Mouse (Mus musculus) intestine, embryonic 14.5 days (tissue): ENCODE results near the gene Rfxank. TPM values are rescaled to one million over a fixed set of nuclear protein-coding genes. Genes with fewer than 3 reads are reported as not detected.

Experiments used
- ATAC-seq: fragments of 200-750 bp; cut with Nextera tagmentation; replicated peaks from 2 replicates; pipeline ENCODE4 v1.8.0; 2017; ENCODE audit warnings: low read depth, moderate number of reproducible peaks, moderate TSS enrichment, moderate library complexity; ENCODE audit not compliant: low FRiP score, low TSS enrichment
- DNase-seq: peaks from one replicate; pipeline ENCODE4 v3.0.0-alpha.2; 2018; ENCODE audit warnings: low spot score
- H3K27ac ChIP-seq: fragments of 300-500 bp; sonication (generic); 2 replicates; pipeline ENCODE4 v1.5.1; 2014; ENCODE audit warnings: low read depth, mild to moderate bottlenecking, control low read depth
- H3K27me3 ChIP-seq: fragments of 300-500 bp; sonication (generic); replicated peaks from 2 replicates; pipeline ENCODE4 v1.6.1; 2014; ENCODE audit warnings: low read length, control low read depth; ENCODE audit not compliant: control insufficient read depth, insufficient read depth
- H3K36me3 ChIP-seq: fragments of 300-500 bp; sonication (generic); 2 replicates; pipeline ENCODE4 v1.6.1; 2014; ENCODE audit warnings: low read length, control low read depth; ENCODE audit not compliant: control insufficient read depth, insufficient read depth
- H3K4me1 ChIP-seq: fragments of 300-500 bp; sonication (generic); replicated peaks from 2 replicates; pipeline ENCODE4 v1.6.1; 2014; ENCODE audit warnings: low read length, control low read depth, mixed read lengths; ENCODE audit not compliant: control insufficient read depth, insufficient read depth
- H3K4me2 ChIP-seq: fragments of 300-500 bp; sonication (generic); 2 replicates; pipeline ENCODE4 v1.6.1; 2014; ENCODE audit warnings: low read length
- H3K4me3 ChIP-seq: fragments of 300-500 bp; sonication (generic); 2 replicates; pipeline ENCODE4 v1.5.1; 2014; ENCODE audit warnings: low read depth, low read length, control low read depth, mixed read lengths
- H3K9ac ChIP-seq: fragments of 300-500 bp; sonication (generic); 2 replicates; pipeline ENCODE4 v1.6.1; 2014; ENCODE audit warnings: mild to moderate bottlenecking, low read length
- H3K9me3 ChIP-seq: fragments of 300-500 bp; sonication (generic); 2 replicates; pipeline ENCODE4 v1.6.1; 2016; ENCODE audit warnings: low read length, control low read depth; ENCODE audit not compliant: control insufficient read depth
- WGBS: fragments of 180-500 bp; shearing (Covaris S2); extraction: QIAGEN DNeasy Blood & Tissue Kit; methylation state at CpG from one replicate; pipeline ENCODE4 v1.1.7; 2014; 5-methylcytosine and 5-hydroxymethylcytosine counted together
- polyA plus RNA-seq: library from polyadenylated mRNA; unstranded; fragments of >200 nt; fragmentation: Nextera tagmentation; extraction: Ambion mirVana; gene quantifications from 2 replicates; pipeline ENCODE4 v1.2.1, GENCODE M21; 2014

Rfxank gene
- 11.6 and 15.1 TPM in 2 replicates for polyA plus RNA-seq

DNA sequence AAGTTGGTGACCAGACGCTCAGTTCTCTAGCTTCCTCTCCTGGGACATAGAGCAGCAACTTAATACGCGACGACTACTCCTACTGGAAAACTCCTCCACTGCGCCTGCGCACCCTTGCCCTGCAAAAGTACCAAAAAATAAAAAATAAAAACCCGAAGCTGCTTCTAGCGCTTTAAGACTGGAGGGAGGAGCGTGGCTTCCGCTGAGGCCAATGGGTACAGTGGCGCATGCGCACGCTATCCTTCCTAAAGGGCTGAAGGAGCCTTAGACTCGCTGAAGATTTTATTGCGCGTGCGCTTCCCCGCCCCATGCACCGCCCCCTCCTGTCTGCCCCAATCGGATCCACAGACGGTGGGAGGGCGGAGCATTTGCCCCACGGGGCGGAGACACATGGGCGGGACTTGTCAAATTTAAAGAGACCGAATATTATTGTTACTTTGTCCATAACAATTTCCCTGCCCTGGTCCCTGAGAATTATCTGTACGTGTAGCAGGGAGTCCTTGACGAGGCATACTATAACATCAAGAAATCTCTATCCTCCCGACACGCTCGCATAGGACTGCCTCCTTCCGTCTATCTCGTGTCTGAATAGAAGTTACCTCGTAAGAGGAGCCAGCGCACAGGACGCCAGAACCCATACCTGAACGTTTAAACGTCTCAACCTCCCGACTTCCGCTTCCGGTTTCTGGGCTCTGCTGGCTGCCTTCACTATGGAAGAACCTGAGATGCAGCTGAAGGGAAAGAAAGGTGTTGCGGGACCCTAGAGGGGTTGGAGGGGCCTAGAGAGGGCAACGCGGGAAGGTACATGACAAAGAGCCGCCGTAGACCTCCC, at the start of gene Rfxank, which contains the start of the genes Borcs8 and Mef2b:
Rfxank (minus strand) TSS at position 129 of the 832 bp plus-strand sequence.
Borcs8 (plus strand) TSS at position 474 of the 832 bp plus-strand sequence.
Mef2b (plus strand) TSS at position 686 of the 832 bp plus-strand sequence.
- Histone ChIP-seq H3K27ac (peak within 1 kb of the TSS; percentile 69), H3K9me3 (no peaks in the 10 kb centered on the region), H3K4me2 (peak within 1 kb of the TSS; percentile 78), H3K9ac (peak within 1 kb of the TSS; percentile 75), H3K4me1 (peaks cover 16% of the 10 kb centered on the region), H3K27me3 (no peaks in the 10 kb centered on the region), H3K4me3 (peak within 1 kb of the TSS; percentile 94), H3K36me3 (peaks cover 40% of the 10 kb centered on the region)
- peak; percentile 99 for ATAC-seq
- DNase-seq, result peak; percentile 99
- under 1% methylated on average over 46 of the region's 46 CpGs for WGBS

DNA sequence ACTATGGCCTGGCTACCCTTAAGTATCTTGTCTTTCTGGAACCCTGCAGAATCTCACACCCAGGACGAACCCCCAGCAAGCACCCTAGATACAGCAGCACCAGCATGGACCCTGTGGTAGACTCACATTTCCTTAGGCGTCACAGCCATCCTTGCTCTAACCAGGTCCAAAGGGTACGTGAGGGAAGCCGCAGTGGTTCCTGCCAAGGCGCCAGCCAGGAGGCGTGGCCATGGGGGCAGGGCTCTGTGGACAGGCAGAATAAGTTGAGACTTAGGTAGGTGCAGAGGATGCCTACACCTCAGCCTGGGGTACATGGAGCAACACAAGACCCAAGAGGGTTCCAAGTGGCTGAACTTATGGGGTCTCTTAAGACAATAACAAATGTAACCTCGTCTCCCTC, 49.8 kb upstream of the Rfxank start:
- 61% methylated on average over 7 of the region's 7 CpGs for WGBS
- DNase-seq (no peak), ATAC-seq (no peak)
- H3K9me3 ChIP-seq, result no peaks in the 10 kb centered on the region
- no peak overlapping the region for H3K9ac ChIP-seq
- H3K4me3 ChIP-seq, result no peak overlapping the region
- H3K27ac ChIP-seq, result no peak overlapping the region
- peaks cover 3% of the 10 kb centered on the region; the same call in 1 of the 2 replicates for H3K36me3 ChIP-seq
- H3K4me1 ChIP-seq, result no peaks in the 10 kb centered on the region
- H3K4me2 ChIP-seq, result no peak overlapping the region
- H3K27me3 ChIP-seq, result no peaks in the 10 kb centered on the region

DNA sequence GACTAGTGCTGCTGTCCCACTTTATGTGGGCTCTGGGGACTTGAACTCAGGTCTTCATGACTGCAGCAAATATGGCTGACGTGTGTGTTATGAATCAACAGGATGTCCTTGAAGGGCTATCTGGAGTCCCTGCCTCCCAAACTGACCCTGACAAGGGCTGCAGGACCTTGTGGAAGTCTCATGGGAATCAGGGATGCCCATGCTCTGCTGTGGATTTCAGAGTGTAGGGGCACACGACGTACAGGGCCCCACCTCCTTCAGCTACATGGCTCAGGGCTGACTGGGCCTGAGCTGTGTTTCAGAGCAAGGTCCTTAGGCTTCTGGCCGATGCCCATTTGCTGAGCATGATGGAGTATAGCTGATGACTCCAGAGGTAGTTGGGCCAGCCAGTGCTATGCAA, 44.2 kb upstream of the Rfxank start:
- WGBS, result 86% methylated on average over 4 of the region's 4 CpGs
- Histone ChIP-seq H3K27ac (no peak overlapping the region), H3K4me1 (no peaks in the 10 kb centered on the region; the same call in 1 of the 2 replicates), H3K4me2 (no peak overlapping the region), H3K4me3 (no peak overlapping the region), H3K9me3 (no peaks in the 10 kb centered on the region), H3K36me3 (peaks cover 33% of the 10 kb centered on the region), H3K9ac (no peak overlapping the region), H3K27me3 (no peaks in the 10 kb centered on the region)
- no peak for DNase-seq
- ATAC-seq, result no peak

DNA sequence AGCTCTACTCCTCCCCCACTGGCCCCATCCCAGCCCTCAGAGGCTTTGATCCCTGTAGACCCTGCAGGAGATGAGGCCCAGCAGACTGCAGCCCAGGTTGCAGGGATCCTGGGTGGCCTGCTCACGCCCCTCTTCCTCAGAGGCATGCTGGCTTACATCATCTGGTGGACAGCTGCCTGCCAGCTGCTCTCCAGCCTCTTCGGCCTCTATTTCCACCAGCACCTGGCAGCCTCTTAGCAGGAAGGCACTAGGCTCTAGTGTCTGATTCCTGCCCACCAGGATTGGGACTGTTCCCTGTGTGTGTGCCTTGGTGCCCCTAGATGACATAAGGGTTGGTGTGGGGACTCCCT, 42.9 kb upstream of the Rfxank start:
- no peaks in the 10 kb centered on the region for H3K9me3 ChIP-seq
- H3K27ac ChIP-seq, result no peak overlapping the region
- WGBS, result 28% methylated on average over 2 of the region's 2 CpGs
- no peaks in the 10 kb centered on the region for H3K27me3 ChIP-seq
- no peak overlapping the region for H3K4me2 ChIP-seq
- H3K9ac ChIP-seq, result no peak overlapping the region
- no peak overlapping the region for H3K4me3 ChIP-seq
- DNase-seq (no peak), ATAC-seq (peak; percentile 54)
- peaks cover 41% of the 10 kb centered on the region for H3K36me3 ChIP-seq
- no peaks in the 10 kb centered on the region; the same call in 1 of the 2 replicates for H3K4me1 ChIP-seq

DNA sequence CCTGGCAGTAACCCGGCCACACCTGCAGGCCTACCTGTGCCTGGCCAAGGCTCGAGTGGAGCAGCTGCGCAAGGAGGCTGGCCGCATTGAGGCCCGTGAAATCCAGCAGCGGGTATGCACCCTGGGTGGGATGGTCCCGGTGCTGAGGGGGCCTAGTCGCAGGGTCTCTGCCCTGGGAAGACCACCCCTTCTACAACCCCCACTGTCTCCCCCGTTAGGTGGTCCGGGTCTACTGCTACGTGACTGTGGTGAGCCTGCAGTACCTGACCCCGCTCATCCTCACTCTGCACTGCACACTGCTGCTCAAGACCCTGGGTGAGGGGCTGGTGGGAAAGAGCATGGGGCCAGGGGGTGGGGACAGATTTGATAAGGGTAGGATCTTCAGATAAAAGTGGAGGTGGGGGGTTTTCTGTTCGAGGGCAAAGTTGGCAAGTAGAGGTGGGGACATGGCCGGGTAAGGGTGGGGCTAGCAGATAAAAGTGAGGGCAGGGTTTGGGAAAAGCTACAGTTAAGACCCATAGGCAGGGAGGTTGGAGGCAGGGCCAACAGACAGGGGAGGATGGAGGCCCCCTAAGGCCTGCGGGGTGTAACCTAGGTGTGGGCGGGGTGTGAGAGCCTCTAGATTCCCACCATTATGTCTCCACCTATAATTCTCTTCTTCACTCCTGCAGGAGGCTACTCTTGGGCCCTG, 42.4 kb upstream of the Rfxank start:
- ATAC-seq (no peak; the same call in 1 of the 2 replicates), DNase-seq (no peak)
- no peaks in the 10 kb centered on the region; the same call in 1 of the 2 replicates for H3K4me1 ChIP-seq
- WGBS, result 61% methylated on average over 16 of the region's 16 CpGs
- no peaks in the 10 kb centered on the region for H3K9me3 ChIP-seq
- no peak overlapping the region for H3K27ac ChIP-seq
- no peak overlapping the region for H3K4me2 ChIP-seq
- H3K4me3 ChIP-seq, result no peak overlapping the region
- H3K9ac ChIP-seq, result no peak overlapping the region
- peaks cover 46% of the 10 kb centered on the region for H3K36me3 ChIP-seq
- no peaks in the 10 kb centered on the region for H3K27me3 ChIP-seq

DNA sequence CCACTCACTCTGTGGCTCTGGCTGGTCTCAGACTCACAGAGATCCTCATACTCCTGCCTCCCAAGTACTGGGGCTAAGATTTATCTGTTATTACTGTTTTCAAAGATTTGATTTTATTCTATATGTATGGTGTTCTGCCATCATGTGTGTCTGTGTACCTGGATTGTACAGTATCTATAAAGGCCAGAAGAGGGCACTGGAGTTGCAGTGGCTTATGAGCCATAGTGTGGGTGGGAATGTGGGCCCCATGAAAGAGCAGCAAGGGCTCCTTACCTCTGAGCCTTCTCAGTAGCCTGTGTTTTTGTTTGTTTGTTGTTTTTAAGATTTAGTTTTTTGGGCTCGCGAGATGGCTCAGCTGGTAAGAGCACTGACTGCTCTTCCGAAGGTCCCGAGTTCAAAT, 40.1 kb upstream of the Rfxank start:
- Histone ChIP-seq H3K4me3 (no peak overlapping the region), H3K4me1 (no peaks in the 10 kb centered on the region; the same call in 1 of the 2 replicates), H3K27ac (no peak overlapping the region), H3K27me3 (no peaks in the 10 kb centered on the region), H3K9me3 (no peaks in the 10 kb centered on the region), H3K4me2 (no peak overlapping the region), H3K36me3 (peaks cover 46% of the 10 kb centered on the region), H3K9ac (no peak overlapping the region)
- DNase-seq (no peak), ATAC-seq (no peak)
- 98% methylated on average over 4 of the region's 4 CpGs for WGBS

DNA sequence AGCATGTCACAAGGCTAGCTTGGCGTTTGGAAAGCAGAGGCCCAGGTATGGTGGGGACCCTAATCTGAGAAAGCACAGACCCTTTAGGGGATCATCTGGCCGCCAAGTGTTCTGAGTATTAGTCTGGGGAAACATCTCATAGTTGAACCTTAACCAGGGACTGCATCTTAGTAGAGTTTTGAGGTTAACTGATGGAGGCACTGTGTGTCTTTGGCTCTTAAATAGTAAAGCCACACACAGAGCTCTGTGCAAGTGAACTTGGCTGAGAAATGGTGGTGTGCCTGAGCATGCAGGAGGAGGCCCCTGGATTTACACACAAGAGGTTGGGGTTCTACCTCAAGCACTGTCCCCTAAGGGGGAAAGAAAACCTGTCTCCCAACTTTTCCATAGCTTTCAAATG, 39.3 kb upstream of the Rfxank start:
- no peak for DNase-seq
- 88% methylated on average over 2 of the region's 2 CpGs for WGBS
- Histone ChIP-seq H3K36me3 (peaks cover 44% of the 10 kb centered on the region), H3K4me2 (no peak overlapping the region), H3K4me1 (peaks cover 3% of the 10 kb centered on the region), H3K27me3 (no peaks in the 10 kb centered on the region), H3K9ac (no peak overlapping the region), H3K9me3 (no peaks in the 10 kb centered on the region), H3K4me3 (no peak overlapping the region), H3K27ac (no peak overlapping the region)
- no peak for ATAC-seq

DNA sequence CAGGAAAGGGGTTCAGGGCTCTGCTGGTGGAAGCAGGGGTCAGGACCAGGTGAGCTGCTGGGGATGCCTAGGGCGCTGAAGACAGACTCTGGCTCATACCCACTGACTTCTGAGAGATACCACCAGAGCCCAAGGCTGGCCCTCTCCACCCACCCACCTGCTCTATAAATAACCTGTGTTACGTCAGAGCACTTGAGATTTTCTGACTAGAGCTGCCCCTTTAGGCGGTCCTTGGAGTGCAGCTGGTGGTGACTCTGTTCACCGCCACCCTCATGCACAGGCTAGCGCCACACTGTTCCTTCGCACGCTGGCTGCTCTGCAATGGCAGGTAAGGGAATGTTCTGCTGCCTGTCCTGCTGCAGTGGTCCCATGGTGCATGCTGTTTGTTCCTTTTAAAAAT, 35.1 kb upstream of the Rfxank start:
- ATAC-seq (no peak), DNase-seq (no peak)
- no peak overlapping the region for H3K27ac ChIP-seq
- WGBS, result 86% methylated on average over 7 of the region's 7 CpGs
- no peak overlapping the region for H3K4me2 ChIP-seq
- H3K4me3 ChIP-seq, result no peak overlapping the region
- H3K9me3 ChIP-seq, result no peaks in the 10 kb centered on the region
- H3K27me3 ChIP-seq, result no peaks in the 10 kb centered on the region
- peaks cover 11% of the 10 kb centered on the region for H3K4me1 ChIP-seq
- peaks cover 12% of the 10 kb centered on the region for H3K36me3 ChIP-seq
- no peak overlapping the region for H3K9ac ChIP-seq
